Comparison of ENCODE assay signal across 21 mouse cellular contexts in genomic region chr10:63224341-63224740, GRCm38 (mm10). TPM values are rescaled to one million over a fixed set of nuclear protein-coding genes. Genes with fewer than 3 reads are reported as not detected.
DNase-seq lines count a peak whose midpoint lies in the region; ATAC-seq and TF ChIP-seq lines count a peak whose summit lies in the region.
"Had no signal": no experiment of that assay in that cellular context is flagged by ENCODE, and none has a peak within 500 bp of the region (broad histone marks: within the 10 kb centered on the region; RNA-seq: fewer than 3 reads in every experiment).

No protein-coding gene starts in this region.

- intact Hi-C loops in heart, postnatal 10 days (cut with DNase I) = no loop called here
- intact Hi-C loops in gastrocnemius, adult 2 months (cut with DNase I) = no loop called here

- H3K36me3 ChIP-seq in intestine, embryonic 16.5 days (ENCODE audit: control insufficient read depth, insufficient read depth, low read length) = no peaks in the 10 kb centered on the region
- H3K36me3 ChIP-seq: hindbrain, embryonic 15.5 days; limb, embryonic 13.5 days; midbrain, embryonic 13.5 days; neural tube, embryonic 15.5 days had no signal

- TF ChIP-seq CTCF in gastrocnemius, adult 2 months (IDR thresholded peaks at IDR 0.05) = no peak

- no peak overlapping the region for H3K9ac ChIP-seq in intestine, embryonic 16.5 days (ENCODE audit: low read depth, low read length)
- H3K9ac ChIP-seq: hindbrain, embryonic 15.5 days; limb, embryonic 13.5 days; liver, embryonic 14.5 days; midbrain, embryonic 13.5 days; neural tube, embryonic 15.5 days had no signal

- peak overlapping the region; percentile 92 for H3K27ac ChIP-seq in gastrocnemius, adult 2 months
- no peak overlapping the region for H3K27ac ChIP-seq in intestine, embryonic 16.5 days (ENCODE audit: low read length)
- H3K27ac ChIP-seq: hindbrain, embryonic 15.5 days; limb, embryonic 13.5 days; liver, embryonic 14.5 days; midbrain, embryonic 13.5 days; neural tube, embryonic 15.5 days had no signal

- no peak overlapping the region for H3K4me2 ChIP-seq in intestine, embryonic 16.5 days (ENCODE audit: low read depth, low read length)
- H3K4me2 ChIP-seq: hindbrain, embryonic 15.5 days; limb, embryonic 13.5 days; midbrain, embryonic 13.5 days; neural tube, embryonic 15.5 days had no signal

- DNase-seq in heart, postnatal 10 days = peak; percentile 27 to 46
- DNase-seq in heart, adult 8-10 months (ENCODE audit: low spot score) = no peak
- peak; percentile 59 for DNase-seq in adrenal gland, adult 8-10 months
- peak; percentile 86 for DNase-seq in gastrocnemius, adult 2 months
- no peak for DNase-seq in retina, embryonic 14.5 days (ENCODE audit: low spot score)
- no peak for DNase-seq in right cerebral cortex, postnatal 14 days
- DNase-seq: cerebellum, adult 11-12 months; cerebellum, postnatal 25 days; kidney, adult 18-20 months; kidney, postnatal 25 days; layer of hippocampus, adult 9-11 months; retina, postnatal 1 day; thymus, adult 18-20 months had no signal

- H3K4me1 ChIP-seq in intestine, embryonic 16.5 days (ENCODE audit: control insufficient read depth, insufficient read depth, low read length) = no peaks in the 10 kb centered on the region
- H3K4me1 ChIP-seq: hindbrain, embryonic 15.5 days; limb, embryonic 13.5 days; midbrain, embryonic 13.5 days; neural tube, embryonic 15.5 days had no signal

- WGBS in intestine, embryonic 16.5 days = 71% methylated on average over 12 of the region's 12 CpGs

- H3K4me3 ChIP-seq in gastrocnemius, adult 2 months = peak overlapping the region; percentile 42
- no peak overlapping the region for H3K4me3 ChIP-seq in intestine, embryonic 16.5 days (ENCODE audit: low read length)
- H3K4me3 ChIP-seq: hindbrain, embryonic 15.5 days; limb, embryonic 13.5 days; midbrain, embryonic 13.5 days; neural tube, embryonic 15.5 days had no signal

- no peaks in the 10 kb centered on the region for H3K27me3 ChIP-seq in intestine, embryonic 16.5 days (replicated peaks; ENCODE audit: control insufficient read depth, insufficient read depth, low read length)
- H3K27me3 ChIP-seq: hindbrain, embryonic 15.5 days; limb, embryonic 13.5 days; midbrain, embryonic 13.5 days; neural tube, embryonic 15.5 days had no signal

- no peaks in the 10 kb centered on the region for H3K9me3 ChIP-seq in intestine, embryonic 16.5 days (ENCODE audit: control insufficient read depth, low read length)
- H3K9me3 ChIP-seq: hindbrain, embryonic 15.5 days; limb, embryonic 13.5 days; midbrain, embryonic 13.5 days; neural tube, embryonic 15.5 days had no signal

- no peak for ATAC-seq in intestine, embryonic 16.5 days
- ATAC-seq: forebrain, embryonic 16.5 days; midbrain, embryonic 13.5 days had no signal

RNA-seq across cellular contexts. Expression of gene Herc4, which starts 19.3 kb away (rescaled TPM):
- total RNA-seq in heart, postnatal 10 days (2021) = 10 to 100 TPM; 39.9 to 40.0 TPM
- 10 to 100 TPM; 28.2 to 34.3 (median 31.5) TPM for total RNA-seq in heart, adult 8-10 months (2022)
- 100 to 1,000 TPM; 123 to 182 (median 151) TPM for total RNA-seq in adrenal gland, adult 8-10 months (2022)
- total RNA-seq in gastrocnemius, adult 2 months (2021) = 10 to 100 TPM; 21.2 to 21.6 TPM
- polyA plus RNA-seq in intestine, embryonic 16.5 days (2015; fragmentation: Nextera tagmentation; extraction: Ambion mirVana) = 27.7 and 31.7 TPM in 2 replicates

RNA-seq across cellular contexts. Expression of gene Mypn, which starts 20.6 kb away (rescaled TPM):
- total RNA-seq in heart, postnatal 10 days (2021) = 10 to 100 TPM; 78.0 to 86.7 TPM
- 100 to 1,000 TPM in 3 of 4 experiments, 10 to 100 TPM in 1; 99.8 to 126 (median 104) TPM for total RNA-seq in heart, adult 8-10 months (2022)
- under 1 TPM in 3 of 4 experiments, not detected in 1; 0.24 to 0.44 (median 0.40) TPM for total RNA-seq in adrenal gland, adult 8-10 months (2022)
- 100 to 1,000 TPM; 248 to 338 TPM for total RNA-seq in gastrocnemius, adult 2 months (2021)
- not detected in 2 replicates for polyA plus RNA-seq in intestine, embryonic 16.5 days (2015; fragmentation: Nextera tagmentation; extraction: Ambion mirVana)
- polyA plus RNA-seq: stomach, embryonic 14.5 days had no signal

Comparison
In these comparisons a context has a peak if more than half of its experiments do, and no peak if none do; other contexts are left out.
1. DNase-seq: peak in heart, postnatal 10 days (2 of 2), adrenal gland, adult 8-10 months (single experiment) and gastrocnemius, adult 2 months (single experiment); none in heart, adult 8-10 months (single experiment), retina, embryonic 14.5 days (single experiment) and right cerebral cortex, postnatal 14 days (single experiment).
2. RNA of gene Mypn, which starts 20.6 kb away (total RNA-seq): 248 to 338 TPM in gastrocnemius, adult 2 months, 99.8 to 126 TPM in heart, adult 8-10 months and 78.0 to 86.7 TPM in heart, postnatal 10 days; 0.24 to 0.44 TPM in adrenal gland, adult 8-10 months; every median in the first group is over 10 times any median in the second.